Mouse (Mus musculus) c-Kit-positive CD71-negative TER-119-negative erythroid progenitor cells, embryonic 14.5 days (primary cell): ENCODE measurements around the gene Kifc5b.

Experiments
- DNase-seq: peaks from one replicate; pipeline ENCODE4 v3.0.0-alpha.2; 2013; ENCODE audit warnings: low read depth

Gene Kifc5b

DNA sequence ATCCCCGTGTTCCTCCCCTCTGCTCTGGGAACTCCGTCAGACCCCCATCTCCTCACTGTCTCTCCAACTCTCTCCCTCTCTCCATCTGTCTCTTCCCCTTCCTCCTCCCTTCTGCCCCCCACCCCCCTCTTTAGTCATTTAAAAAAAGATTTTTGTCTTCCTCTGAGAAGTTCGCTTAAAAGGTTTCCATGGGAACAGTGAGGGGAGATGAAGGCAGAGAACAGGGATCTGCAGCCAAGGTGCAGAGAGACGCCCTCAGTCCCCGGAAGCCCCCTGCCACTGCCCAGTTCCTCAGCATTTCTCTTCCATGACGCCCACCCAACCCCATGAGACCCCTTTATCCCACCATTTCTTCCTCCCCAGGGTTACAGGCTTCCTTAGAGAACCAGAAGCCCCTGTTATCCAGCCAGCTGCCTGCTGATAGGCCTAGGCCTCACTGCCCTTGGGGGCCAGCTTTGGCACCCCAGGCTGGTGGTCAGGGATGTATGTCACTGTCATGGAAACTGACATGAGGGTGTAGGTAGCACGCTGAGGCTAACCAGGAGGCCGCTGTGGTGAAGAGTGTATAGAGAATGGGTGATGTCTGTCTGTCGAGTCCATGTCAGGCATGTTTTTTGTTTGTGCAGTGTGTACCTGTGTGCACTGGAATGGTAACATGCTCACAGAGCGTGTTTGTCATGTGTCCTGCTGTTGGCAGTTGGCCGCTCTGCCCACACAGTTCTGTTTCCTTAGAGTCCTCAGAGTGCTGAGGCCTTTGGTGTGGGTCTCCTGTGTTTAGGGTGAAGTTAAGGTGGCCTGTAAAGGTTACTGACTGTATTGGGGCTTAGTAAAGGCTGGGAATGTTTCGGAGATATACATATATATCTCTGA, 30.6 kb downstream of the Kifc5b start:
- DNase-seq = no peak

DNA sequence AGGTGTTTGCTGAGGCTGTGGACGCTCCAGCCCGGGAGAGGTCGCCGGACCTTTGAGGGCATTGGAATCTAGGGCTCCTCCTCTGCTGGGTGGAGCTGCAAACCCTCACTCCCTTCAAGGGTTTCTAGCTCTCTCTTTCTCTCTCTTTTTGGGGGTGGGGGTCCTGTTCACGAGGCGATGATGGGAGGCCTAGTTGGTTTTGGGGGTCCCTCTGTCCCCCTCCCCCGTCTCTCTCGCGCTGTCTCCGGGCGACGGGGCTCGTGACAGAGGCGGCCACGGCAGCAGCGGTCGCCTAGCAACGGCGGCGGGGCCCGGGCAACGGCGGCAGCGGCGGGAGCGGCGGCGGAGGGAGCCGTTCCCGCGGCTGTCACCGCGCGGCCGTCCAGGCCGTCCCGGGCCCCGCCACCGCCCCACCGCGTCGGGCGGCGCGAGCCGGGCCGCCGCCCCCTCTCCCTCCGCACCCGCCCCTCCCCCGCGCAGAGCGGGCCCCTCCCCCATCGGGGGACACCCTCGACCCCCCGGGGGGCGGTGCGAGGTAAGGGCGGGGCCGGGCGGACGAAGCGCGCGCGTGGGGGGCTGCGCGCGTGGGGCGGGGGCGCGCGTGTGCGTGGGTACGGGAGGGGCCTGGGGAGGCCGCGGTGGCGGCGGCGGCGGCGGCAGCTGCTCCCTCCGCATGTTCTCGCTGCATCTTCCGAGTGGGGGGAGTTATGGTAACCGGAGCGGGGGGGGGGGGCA, 31.6 kb downstream of the Kifc5b start:
- no peak for DNase-seq

DNA sequence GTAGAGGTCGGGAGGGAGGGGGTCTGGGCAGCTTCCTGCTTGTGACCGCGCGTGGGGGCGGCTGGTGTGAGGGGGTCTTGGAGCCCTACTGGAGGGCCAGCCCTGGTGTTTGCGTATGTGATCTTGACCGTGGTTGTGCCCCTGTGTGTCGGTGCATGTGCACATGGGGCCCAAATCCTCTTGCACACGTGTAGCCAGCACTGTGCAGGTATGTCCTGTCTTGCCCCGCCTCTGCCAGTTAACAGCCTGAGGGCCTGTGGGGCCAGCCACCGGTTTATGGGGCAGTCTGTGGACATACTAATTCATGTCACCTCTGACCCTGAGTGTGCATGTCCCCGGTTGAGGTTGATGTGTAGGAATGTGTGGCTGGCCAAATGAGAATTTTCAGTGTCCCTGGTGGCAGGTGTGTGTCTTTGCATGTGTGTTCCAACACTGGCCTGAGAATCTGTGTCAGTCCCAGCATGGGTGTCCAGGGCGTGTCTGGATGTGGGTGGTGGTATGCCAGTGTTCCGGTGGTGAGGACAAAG, 32.2 kb downstream of the Kifc5b start:
- DNase-seq = no peak

DNA sequence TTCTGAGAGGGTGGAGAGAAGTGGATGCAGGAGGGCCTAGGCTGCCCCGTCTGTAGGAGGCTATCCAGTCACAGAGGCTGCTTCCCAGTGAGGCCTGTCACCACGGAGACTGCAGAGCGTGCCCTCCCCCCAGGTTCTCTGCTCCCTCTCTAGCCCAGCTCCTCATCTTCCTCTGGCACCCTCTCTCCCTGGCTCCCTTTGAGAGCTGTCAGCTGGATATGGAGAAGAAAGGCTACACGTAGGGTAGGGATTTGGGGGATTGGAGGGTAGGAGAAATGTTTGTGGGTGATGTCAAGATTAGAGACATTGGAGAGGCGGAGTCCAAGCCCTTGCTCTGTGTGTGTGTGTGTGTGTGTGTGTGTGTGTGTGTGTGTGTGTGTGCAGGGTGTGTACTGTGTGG, 33.0 kb downstream of the Kifc5b start:
- no peak for DNase-seq

DNA sequence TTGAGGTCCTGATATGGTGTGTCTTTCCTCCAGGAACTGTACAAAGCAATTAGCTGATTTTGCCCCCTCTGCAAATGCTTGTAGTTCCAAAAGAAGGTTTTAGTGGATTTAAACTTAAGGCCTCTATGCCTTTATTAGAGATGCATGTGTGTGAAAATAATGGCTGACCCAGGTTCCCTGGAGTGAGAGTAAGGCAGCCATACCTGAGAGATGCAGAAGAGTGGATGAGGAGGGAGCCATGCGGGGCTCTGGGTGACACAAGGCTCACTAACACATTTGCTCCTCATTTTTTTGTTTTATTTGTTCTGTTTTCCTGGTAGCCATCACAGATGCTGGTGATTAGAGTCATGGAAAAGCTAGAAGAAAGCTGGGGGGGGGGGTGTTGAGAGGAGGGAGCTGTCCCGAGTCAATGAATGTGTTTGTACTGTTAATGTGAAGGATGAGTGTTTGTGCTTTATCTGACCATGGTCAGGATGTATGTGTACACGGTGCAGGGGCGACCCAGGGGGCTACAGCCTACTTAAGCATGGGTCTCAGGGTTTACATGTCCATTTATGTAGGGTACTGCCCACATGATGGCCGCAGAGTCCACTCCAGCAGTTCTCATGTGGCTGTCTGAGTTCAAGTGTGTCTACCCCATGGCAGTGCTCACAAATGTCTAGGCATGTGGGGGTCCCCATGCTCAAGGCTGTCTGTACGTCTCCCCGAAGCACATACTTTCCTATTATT, 33.8 kb downstream of the Kifc5b start:
- DNase-seq = no peak

DNA sequence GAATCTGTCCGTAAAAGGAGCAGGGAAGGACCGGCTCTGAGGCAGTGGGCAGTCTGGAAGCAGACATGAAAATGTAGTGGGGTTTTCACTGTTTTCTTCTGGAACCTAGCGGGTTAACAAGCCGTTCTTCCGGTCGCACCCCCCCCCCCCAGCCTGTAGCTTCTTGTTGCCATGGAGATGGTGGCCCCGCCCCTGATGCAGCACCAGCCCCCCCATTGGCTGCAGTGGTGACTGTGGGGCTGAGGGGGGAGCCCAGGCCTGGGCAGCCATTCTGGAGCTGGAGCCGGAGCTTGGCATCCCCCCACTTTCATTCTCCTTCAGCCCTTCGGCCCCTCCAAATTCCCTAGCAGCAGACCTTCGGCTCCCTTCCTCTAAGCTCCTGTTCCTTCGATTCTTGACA, 34.5 kb downstream of the Kifc5b start:
- DNase-seq = no peak

DNA sequence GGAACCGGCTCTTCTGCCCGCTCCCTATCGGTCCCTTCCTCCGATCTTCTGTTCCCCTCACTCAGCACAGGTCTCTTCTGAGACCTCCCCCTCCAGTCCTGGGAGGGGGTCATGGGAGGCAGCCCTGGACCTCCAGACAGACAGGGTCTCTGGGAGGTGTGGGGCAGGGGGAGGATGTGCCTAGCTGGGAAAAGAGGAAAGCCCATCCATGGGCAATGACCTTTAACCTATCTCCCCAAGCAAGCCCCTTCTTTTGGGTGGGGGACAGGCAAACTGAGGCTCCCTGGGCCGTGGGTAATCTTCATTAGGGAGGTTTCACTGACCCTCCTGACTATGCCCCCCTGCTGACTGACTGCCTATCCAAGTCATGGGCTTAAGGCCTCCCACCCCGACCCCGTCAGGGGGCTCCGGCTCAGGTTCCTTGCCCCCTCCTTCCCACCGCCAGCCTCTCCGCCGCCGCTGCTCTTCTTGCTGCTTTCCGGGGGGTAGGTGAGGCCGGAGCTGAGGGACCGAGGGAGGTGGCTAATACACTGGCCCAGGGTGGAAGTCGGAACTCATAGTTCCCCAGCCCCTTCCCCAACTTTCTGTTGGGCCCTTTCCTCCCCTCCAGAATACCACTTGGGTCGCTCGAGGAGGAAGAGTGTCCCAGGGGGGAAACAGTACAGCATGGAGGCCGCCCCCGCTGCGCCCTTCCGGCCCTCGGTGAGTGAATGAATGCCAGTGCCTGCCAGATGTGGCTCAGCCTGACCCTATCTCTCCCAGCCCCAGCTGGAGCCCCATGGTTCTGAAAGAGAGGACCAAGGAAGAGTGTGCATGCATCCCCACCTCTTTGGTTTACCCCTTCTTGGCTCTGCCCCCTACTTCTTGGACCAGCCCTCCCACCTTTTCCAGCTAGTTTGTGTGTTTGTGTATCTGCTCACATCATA, 35.3 kb downstream of the Kifc5b start:
- DNase-seq = no peak

DNA sequence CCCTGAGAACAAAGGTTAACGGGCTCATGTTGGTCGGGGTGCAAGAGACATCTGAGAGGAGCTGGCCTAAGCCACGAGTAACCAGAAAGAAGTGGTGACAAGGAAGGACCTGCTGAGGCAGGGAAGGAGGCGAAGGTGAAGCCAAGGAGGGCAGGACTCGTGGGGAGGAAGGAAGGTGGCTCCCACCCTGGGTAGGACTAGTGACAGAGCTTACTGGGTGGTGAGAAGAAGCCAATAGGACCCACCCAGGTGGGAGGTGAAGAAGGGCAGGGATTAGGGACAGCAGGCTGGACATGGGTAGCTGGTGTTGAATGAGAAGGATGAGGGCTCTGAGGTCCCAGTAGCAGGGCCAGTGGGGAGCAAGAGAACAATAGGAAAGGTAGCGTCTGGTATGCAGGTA, 36.3 kb downstream of the Kifc5b start:
- DNase-seq = no peak

DNA sequence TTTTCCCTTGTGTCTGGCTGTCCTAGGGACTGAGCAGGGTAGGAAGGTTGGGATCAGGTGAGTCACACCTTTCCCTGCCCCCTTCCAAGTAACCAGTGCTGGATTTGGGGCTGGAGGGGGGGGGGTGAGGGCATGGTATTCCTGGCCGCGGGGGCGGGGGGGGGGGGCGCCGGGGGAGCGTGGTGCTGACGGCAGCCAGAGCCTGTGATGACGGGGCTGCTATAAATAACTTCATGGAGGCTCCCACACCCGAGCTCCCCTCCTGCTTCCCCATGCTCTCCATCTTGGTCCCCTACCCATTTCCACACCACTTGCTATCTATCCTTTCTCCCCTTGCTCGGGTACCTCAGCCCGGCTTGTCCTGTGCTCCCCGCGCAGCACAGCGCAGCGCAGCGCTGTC, 36.8 kb downstream of the Kifc5b start:
- no peak for DNase-seq

DNA sequence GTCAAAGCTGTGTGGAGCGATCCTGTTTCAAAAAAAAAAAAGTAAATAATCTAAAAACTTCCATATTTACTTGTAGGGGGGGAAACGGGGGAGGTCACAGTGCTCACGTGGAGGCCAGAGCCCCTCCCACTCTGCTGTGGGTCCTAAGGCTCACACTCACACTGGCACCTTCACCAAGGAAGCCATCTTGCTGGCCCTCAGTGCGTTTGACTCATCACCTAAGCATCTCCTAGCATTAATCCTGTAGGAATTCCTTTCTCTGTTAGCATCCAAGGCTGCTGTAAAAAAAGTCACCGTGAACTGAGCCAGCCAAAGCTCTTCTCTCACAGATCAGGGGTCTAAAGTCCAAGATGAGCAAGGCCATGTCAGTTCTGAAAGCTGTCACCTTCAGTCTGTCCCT, 39.4 kb downstream of the Kifc5b start:
- DNase-seq = no peak

DNA sequence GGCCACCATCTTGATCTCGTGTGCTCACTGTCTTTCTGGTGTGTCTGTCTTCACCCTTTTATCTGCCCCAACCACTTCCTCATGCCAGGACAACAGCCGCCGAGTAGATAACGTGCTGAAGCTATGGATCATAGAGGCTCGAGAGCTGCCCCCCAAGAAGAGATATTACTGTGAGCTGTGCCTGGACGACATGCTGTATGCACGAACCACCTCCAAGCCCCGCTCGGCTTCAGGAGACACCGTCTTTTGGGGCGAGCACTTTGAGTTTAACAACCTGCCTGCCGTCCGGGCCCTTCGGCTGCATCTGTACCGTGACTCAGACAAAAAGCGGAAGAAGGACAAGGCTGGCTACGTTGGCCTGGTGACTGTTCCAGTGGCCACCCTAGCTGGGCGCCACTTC, 40.0 kb downstream of the Kifc5b start:
- no peak for DNase-seq

DNA sequence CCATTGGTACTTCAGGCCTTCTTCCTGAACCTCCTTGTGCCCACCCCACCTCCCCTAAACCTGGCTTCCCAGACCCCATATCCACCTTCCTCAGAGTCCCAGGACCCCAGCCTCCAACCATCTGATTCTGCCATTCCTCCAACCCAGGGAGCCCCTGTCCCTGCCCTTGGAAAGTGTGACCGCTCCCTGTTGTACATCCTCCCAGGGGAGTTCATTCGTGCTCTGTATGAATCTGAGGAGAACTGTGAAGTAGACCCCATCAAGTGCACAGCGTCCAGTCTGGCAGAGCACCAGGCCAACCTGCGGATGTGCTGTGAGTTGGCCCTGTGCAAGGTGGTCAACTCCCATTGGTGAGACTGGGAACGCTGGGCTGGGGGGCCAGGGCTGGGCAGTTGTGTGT, 41.0 kb downstream of the Kifc5b start:
- DNase-seq = no peak

DNA sequence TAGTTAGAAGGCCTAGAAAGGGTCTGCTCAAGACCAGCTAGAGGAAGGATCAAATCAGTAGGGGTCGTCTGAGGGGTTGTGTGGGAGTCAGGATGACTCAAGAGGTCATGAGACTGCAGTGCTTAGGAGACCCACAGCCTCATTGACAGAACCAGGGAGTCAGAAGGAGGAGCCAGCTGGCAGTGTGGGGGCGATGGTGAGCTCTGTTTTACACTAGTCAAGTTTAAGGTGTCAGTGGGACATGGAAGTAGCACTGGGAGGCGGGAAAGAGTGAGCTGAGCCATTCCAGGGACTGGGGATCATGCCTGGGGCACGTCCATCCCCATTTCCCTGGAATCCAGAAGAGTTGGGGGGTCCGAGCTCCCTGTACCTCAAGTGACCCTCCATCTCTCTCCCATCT, 42.0 kb downstream of the Kifc5b start:
- DNase-seq = no peak

DNA sequence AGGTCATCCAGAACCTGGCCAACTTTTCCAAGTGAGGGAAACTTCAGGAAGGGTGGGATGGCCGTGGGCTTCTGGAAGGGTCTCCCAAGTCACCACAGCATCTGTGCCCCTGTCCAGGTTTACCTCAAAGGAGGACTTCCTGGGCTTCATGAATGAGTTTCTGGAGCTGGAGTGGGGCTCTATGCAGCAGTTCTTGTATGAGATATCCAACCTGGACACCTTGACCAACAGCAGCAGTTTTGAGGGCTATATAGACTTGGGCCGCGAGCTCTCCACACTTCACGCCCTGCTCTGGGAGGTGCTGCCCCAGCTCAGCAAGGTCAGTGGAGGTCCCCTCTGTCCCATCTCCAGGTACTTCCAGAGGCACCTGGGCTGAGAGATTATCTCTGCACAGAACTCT, 42.9 kb downstream of the Kifc5b start:
- no peak for DNase-seq

DNA sequence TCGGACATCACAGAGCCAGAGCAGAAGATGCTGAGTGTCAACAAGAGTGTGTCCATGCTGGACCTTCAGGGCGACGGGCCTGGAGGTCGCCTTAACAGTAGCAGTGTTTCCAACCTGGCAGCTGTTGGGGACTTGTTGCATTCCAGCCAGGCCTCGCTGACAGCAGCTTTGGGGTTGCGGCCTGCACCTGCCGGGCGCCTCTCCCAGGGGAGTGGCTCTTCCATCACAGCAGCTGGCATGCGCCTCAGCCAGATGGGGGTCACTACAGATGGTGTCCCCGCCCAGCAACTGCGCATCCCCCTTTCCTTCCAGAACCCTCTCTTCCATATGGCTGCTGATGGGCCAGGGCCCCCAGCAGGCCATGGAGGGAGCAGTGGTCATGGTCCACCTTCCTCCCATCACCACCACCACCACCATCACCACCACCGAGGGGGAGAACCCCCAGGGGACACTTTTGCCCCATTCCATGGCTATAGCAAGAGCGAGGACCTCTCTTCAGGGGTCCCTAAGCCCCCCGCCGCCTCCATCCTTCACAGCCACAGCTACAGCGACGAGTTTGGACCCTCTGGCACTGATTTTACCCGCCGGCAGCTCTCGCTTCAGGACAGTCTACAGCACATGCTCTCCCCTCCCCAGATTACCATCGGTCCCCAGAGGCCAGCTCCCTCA, 44.8 kb downstream of the Kifc5b start:
- DNase-seq = no peak

DNA sequence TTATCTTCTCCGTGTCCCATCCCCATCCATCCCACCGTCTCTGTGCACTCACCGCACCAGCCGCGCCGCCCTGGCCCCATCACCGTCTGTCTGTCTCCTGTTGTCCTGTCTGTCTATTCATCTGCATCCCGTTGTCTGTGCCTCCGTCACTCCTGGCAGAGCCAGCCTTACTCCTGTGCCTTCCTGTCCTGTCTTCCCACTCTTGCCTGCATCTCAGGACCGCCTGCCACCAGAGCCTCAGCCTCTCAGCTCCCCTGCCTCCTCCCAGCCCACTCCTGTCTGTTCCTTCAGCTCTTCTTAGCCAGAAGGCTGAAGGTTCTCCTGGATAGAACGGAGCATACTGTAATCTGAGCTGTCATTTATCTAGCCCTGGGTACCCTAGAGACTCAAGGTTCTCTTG, 50.1 kb downstream of the Kifc5b start:
- DNase-seq = no peak

DNA sequence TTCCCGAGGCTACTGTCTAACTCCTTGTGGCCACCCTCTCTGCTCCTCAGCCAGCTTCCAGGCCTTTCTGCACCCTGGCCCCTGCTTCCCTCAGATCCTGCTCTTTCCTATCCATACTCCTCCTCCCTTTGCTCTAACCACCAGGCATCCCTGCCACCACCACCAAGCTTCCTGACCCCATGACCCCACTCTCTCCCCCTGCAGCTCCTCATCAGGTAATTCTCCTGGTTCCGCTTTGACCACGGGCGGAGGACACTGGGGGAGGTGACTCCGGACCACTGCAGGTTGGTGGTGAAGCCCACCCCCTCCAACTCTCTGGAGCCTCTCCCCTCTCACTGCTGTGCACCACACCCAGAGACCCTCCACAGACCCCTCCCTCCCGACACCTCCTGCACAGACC, 50.6 kb downstream of the Kifc5b start:
- DNase-seq = no peak

DNA sequence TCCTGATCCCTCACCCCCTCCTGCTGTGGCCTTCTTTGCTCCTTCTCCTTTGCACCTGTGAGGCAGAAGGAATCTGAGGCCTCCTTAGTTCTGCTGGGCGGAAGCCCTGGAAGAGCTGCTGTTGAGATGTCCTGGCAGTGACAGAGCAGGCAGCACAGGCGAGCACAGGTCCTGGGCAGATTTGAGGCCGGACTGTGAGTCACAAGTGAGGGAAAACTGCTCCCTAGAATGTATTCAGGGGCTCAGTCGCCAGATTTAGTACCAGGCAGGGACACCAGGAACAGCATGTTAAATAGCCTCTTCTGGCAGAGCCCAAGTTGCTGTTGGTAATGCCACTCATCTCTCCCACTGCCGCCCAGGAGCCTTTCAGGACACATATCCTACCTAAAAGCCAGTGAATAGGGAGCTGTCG, 51.3 kb downstream of the Kifc5b start:
- DNase-seq = no peak

DNA sequence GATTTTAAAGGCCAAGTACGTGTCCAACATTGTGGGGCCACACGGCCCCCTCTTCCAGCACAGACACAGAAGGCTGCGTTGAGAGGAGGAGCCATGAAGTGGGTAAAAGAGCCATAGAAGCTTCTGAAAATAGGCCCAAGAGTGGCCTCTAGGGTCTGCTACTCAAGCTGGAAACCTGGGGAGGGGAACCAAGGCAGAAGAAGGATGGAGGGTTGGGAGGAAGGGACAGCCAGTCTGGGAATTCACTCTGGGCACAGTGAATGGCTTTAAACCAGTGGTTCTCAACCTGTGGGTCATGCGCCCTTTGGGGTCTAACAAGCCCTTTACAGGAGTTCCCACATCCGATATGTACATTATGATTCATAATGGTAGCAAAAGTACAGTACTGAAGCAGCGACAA, 52.4 kb downstream of the Kifc5b start:
- no peak for DNase-seq

DNA sequence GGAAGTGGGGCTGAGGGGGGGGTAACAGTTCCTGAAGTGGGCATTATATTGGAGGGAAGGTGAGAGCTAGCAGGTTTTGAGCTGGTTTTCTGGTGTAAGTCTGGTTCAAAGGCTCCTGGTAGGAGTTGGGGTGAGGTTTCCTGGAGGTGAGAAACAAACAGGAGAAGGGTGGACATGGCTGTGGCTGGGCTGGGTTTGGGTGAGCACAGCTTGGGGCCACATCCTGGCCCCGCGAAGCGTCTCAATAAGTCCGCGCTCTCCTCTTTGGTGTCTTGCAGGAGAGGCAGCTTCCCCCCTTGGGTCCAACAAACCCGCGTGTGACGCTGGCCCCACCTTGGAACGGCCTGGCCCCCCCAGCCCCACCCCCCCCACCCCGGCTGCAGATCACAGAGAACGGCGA, 53.3 kb downstream of the Kifc5b start:
- DNase-seq = no peak
